Mouse (Mus musculus) urinary bladder, postnatal 0 days (tissue): ENCODE data around the gene Mcm9. TPM values are rescaled to one million over a fixed set of nuclear protein-coding genes. Genes with fewer than 3 reads are reported as not detected.

Experiments used
- polyA plus RNA-seq: library from polyadenylated mRNA; unstranded; fragments of >200 nt; fragmentation: Nextera tagmentation; extraction: Ambion mirVana; gene quantifications from 2 replicates; pipeline ENCODE4 v1.2.1, GENCODE M21; 2015

Mcm9 gene
- polyA plus RNA-seq = 3.5 and 4.3 TPM in 2 replicates

GRCm38 (mm10) chr10:53630339-53630738 is at the start of gene Mcm9:
Gene Mcm9, minus strand, starts transcription at chr10:53630439.

GRCm38 (mm10) chr10:53596677-53597120 is 33.5 kb downstream of the Mcm9 start, which contains the start of gene Asf1a:
Gene Asf1a, plus strand, starts transcription at chr10:53596757.

Other genes with a start within 250 kb of the Mcm9 start
- gene Asf1a, start 33.7 kb downstream of the Mcm9 start, polyA plus RNA-seq = 50.8 and 54.4 TPM in 2 replicates
- gene Fam184a, start 120.7 kb upstream of the Mcm9 start, polyA plus RNA-seq = 0.88 and 1.1 TPM in 2 replicates